In genomic region chr7:123254196-123254970, GRCm38 (mm10) we compare ENCODE assay signal across 15 mouse cellular contexts. TPM values are rescaled to one million over a fixed set of nuclear protein-coding genes. Genes with fewer than 3 reads are reported as not detected.
"Had no signal": no experiment of that assay in that cellular context is flagged by ENCODE, and none has a peak within 500 bp of the region (broad histone marks: within the 10 kb centered on the region; RNA-seq: fewer than 3 reads in every experiment).

No protein-coding gene starts in this region.

- H3K36me3 ChIP-seq: neural tube, embryonic 13.5 days; neural tube, embryonic 15.5 days; stomach, embryonic 15.5 days had no signal

- H3K4me3 ChIP-seq: neural tube, embryonic 13.5 days; neural tube, embryonic 15.5 days; stomach, embryonic 15.5 days had no signal

- H3K9me3 ChIP-seq: neural tube, embryonic 13.5 days; neural tube, embryonic 15.5 days; stomach, embryonic 15.5 days had no signal

- H3K9ac ChIP-seq: neural tube, embryonic 13.5 days; neural tube, embryonic 15.5 days; stomach, embryonic 15.5 days had no signal

- H3K27ac ChIP-seq: neural tube, embryonic 13.5 days; neural tube, embryonic 15.5 days; stomach, embryonic 15.5 days; stomach, postnatal 0 days had no signal

- DNase-seq: retina, postnatal 1 day; right cerebral cortex, adult 18-20 months; right cerebral cortex, postnatal 14 days; right cerebral cortex, postnatal 25 days; right cerebral cortex, postnatal 4 days; spleen, adult 18-20 months; thymus, adult 18-20 months; thymus, postnatal 14 days; thymus, postnatal 25 days; thymus, postnatal 36 days; thymus, postnatal 4 days had no signal

- H3K4me2 ChIP-seq: neural tube, embryonic 13.5 days; neural tube, embryonic 15.5 days; stomach, embryonic 15.5 days had no signal

- H3K27me3 ChIP-seq: neural tube, embryonic 13.5 days; neural tube, embryonic 15.5 days; stomach, embryonic 15.5 days had no signal

- H3K4me1 ChIP-seq: neural tube, embryonic 13.5 days; stomach, embryonic 15.5 days had no signal

RNA-seq across cellular contexts. Expression of gene Slc5a11, which starts 39.8 kb away (rescaled TPM):
- polyA plus RNA-seq: neural tube, embryonic 13.5 days had no signal
